Mouse (Mus musculus) hindbrain, embryonic 11.5 days (tissue): ENCODE results near the gene Nradd. TPM values are rescaled to one million over a fixed set of nuclear protein-coding genes. Genes with fewer than 3 reads are reported as not detected.

Experiments used
- ATAC-seq: fragments of 200-750 bp; cut with Nextera tagmentation; 2 replicates; pipeline ENCODE4 v1.8.0; 2017; ENCODE audit warnings: mild to moderate bottlenecking, moderate TSS enrichment, moderate library complexity; ENCODE audit not compliant: low FRiP score
- DNase-seq: peaks from one replicate; pipeline ENCODE4 v3.0.0-alpha.2; 2015; ENCODE audit warnings: low spot score
- H3K27ac ChIP-seq: fragments of 300-500 bp; sonication (generic); 2 replicates; pipeline ENCODE4 v1.5.1; 2014; ENCODE audit warnings: mild to moderate bottlenecking, low read depth, low read length
- H3K27me3 ChIP-seq: fragments of 300-500 bp; sonication (generic); 2 replicates; pipeline ENCODE4 v1.6.1; 2014; ENCODE audit warnings: mild to moderate bottlenecking, low read length, moderate library complexity, mixed read lengths; ENCODE audit not compliant: control insufficient read depth, insufficient read depth
- H3K36me3 ChIP-seq: fragments of 300-500 bp; sonication (generic); 2 replicates; pipeline ENCODE4 v1.6.1; 2014; ENCODE audit warnings: mild to moderate bottlenecking, low read length, moderate library complexity, mixed read lengths; ENCODE audit not compliant: control insufficient read depth, insufficient read depth
- H3K4me1 ChIP-seq: fragments of 300-500 bp; sonication (generic); replicated peaks from 2 replicates; pipeline ENCODE4 v1.6.1; 2014; ENCODE audit warnings: low read length, mixed read lengths; ENCODE audit not compliant: control insufficient read depth, insufficient read depth
- H3K4me2 ChIP-seq: fragments of 300-500 bp; sonication (generic); replicated peaks from 2 replicates; pipeline ENCODE4 v1.6.1; 2014; ENCODE audit warnings: mild to moderate bottlenecking, low read depth, low read length
- H3K4me3 ChIP-seq: fragments of 300-500 bp; sonication (generic); 2 replicates; pipeline ENCODE4 v1.5.1; 2014; ENCODE audit warnings: low read depth, low read length
- H3K9ac ChIP-seq: fragments of 300-500 bp; sonication (generic); 2 replicates; pipeline ENCODE4 v1.6.1; 2014; ENCODE audit warnings: low read depth, low read length
- H3K9me3 ChIP-seq: fragments of 300-500 bp; sonication (generic); 2 replicates; pipeline ENCODE4 v1.6.1; 2016; ENCODE audit warnings: low read length; ENCODE audit not compliant: control insufficient read depth
- WGBS: fragments of 180-500 bp; shearing (Covaris S2); extraction: QIAGEN DNeasy Blood & Tissue Kit; methylation state at CpG from one replicate; pipeline ENCODE4 v1.1.7; 2014; 5-methylcytosine and 5-hydroxymethylcytosine counted together
- polyA plus RNA-seq: library from polyadenylated mRNA; unstranded; fragments of >200 nt; fragmentation: Nextera tagmentation; extraction: Ambion mirVana; gene quantifications from 2 replicates; pipeline ENCODE4 v1.2.1, GENCODE M21; 2014

Gene Nradd
- polyA plus RNA-seq, 1 experiment from 2014 or later, result 21.9 TPM

DNA sequence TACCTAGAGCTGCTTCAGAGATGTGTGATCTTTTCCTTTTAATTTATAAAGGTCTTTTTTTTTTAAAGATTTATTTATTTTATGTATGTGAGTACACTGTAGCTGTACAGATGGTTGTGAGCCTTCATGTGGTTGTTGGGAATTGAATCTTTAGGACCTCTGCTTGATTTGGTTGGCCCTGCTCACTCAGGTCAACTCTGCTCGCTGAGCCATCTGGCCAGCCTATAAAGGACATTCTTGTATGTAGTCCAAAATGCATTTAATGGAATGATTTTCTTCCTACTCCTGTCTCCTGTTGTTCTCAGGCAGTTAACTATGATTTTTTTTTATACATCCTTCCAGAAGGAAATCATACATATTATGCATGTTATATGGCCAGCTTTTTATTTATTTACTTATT, 40.7 kb downstream of the Nradd start:
- ATAC-seq (no peak), DNase-seq (no peak)
- no peaks in the 10 kb centered on the region for H3K27me3 ChIP-seq
- H3K9me3 ChIP-seq, result no peaks in the 10 kb centered on the region
- no peak overlapping the region for H3K4me2 ChIP-seq
- WGBS, result 100% methylated on average over 1 of the region's 1 CpGs
- H3K4me3 ChIP-seq, result no peak overlapping the region
- 0 out of 2 replicates have a peak, but pooled peaks cover 2% of the 10 kb centered on the region for H3K36me3 ChIP-seq
- no peak overlapping the region for H3K27ac ChIP-seq
- H3K9ac ChIP-seq, result no peak overlapping the region
- H3K4me1 ChIP-seq, result no peaks in the 10 kb centered on the region

DNA sequence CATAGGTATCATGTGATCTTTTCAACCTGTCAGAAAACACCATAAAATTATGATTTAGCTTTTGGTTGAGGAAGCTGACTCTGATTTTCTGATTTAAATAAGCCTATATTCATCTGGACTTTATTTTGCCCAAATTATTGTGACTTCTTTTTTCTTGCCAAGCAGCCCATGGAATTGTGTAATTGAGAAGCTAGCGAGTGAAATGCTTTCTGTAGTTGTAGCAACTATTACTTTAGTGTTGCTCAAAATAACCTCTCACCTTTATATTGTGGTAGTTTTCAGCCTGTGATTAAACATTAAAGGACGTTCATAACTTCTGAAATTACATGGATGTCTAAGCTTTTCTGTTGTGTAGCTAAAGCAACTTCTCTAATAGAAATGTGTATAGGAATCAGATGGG, 42.1 kb downstream of the Nradd start:
- no peaks in the 10 kb centered on the region for H3K9me3 ChIP-seq
- no peaks in the 10 kb centered on the region for H3K27me3 ChIP-seq
- 90% methylated on average over 2 of the region's 2 CpGs for WGBS
- no peak overlapping the region for H3K4me2 ChIP-seq
- DNase-seq, result no peak
- no peak overlapping the region for H3K27ac ChIP-seq
- H3K36me3 ChIP-seq, result no peaks in the 10 kb centered on the region
- no peak overlapping the region for H3K9ac ChIP-seq
- H3K4me3 ChIP-seq, result no peak overlapping the region
- ATAC-seq, result no peak
- H3K4me1 ChIP-seq, result no peaks in the 10 kb centered on the region

Other genes with a start within 250 kb of the Nradd start
- gene Ptpn23, start 216.2 kb downstream of the Nradd start, polyA plus RNA-seq, result 15.3 and 18.5 TPM in 2 replicates
- gene Ngp, start 204.7 kb downstream of the Nradd start, polyA plus RNA-seq, result 0.14 and 0.45 TPM in 2 replicates
- 9.2 and 9.7 TPM in 2 replicates for gene Klhl18, start 147.8 kb downstream of the Nradd start, polyA plus RNA-seq
- gene Kif9, start 147.5 kb downstream of the Nradd start, polyA plus RNA-seq, result 3.3 and 3.9 TPM in 2 replicates
- gene Setd2, start 91.9 kb downstream of the Nradd start, polyA plus RNA-seq, result 48.3 and 60.9 TPM in 2 replicates
- gene Nbeal2, start 29.7 kb upstream of the Nradd start, polyA plus RNA-seq, result 1.9 and 2.4 TPM in 2 replicates
- 141 and 145 TPM in 2 replicates for gene Ccdc12, start 32.1 kb upstream of the Nradd start, polyA plus RNA-seq
- 0.42 and 0.73 TPM in 2 replicates for gene Myl3, start 117.4 kb upstream of the Nradd start, polyA plus RNA-seq
- 21.9 and 23.9 TPM in 2 replicates for gene Pth1r, start 122.7 kb upstream of the Nradd start, polyA plus RNA-seq
- gene Prss42, start 173.7 kb upstream of the Nradd start, polyA plus RNA-seq, result not detected in 2 replicates
- not detected in 2 replicates for gene Prss44, start 189.5 kb upstream of the Nradd start, polyA plus RNA-seq
- gene Prss43, start 202.2 kb upstream of the Nradd start, polyA plus RNA-seq, result not detected in 2 replicates
- gene Prss45, start 210.1 kb upstream of the Nradd start, polyA plus RNA-seq, result 0.13 TPM in 1 of 2 replicates, not detected in the other
- gene Prss46, start 220.1 kb upstream of the Nradd start, polyA plus RNA-seq, result not detected in 2 replicates
- gene Prss50, start 233.5 kb upstream of the Nradd start, polyA plus RNA-seq, result 0.14 and 0.31 TPM in 2 replicates